Mouse (Mus musculus) myocyte (in vitro differentiated cells): ENCODE results near the gene Aven. TPM values are rescaled to one million over a fixed set of nuclear protein-coding genes. Genes with fewer than 3 reads are reported as not detected.

Experiments used
- H3K27me3 ChIP-seq: one replicate; pipeline ENCODE4 v1.6.1; 2011; ENCODE audit not compliant: control insufficient read depth, insufficient read depth, insufficient read length
- H3K36me3 ChIP-seq: one replicate; pipeline ENCODE4 v1.6.1; 2011; ENCODE audit not compliant: control insufficient read depth, insufficient read depth
- H3K4me2 ChIP-seq: one replicate; pipeline ENCODE4 v1.6.1; 2011; ENCODE audit warnings: low read depth, control low read depth
- H3K4me3 ChIP-seq: one replicate; pipeline ENCODE4 v1.5.1; 2011; ENCODE audit warnings: mild to moderate bottlenecking, control low read depth, moderate library complexity
- H3K79me2 ChIP-seq: one replicate; pipeline ENCODE4 v1.6.1; 2011; ENCODE audit not compliant: control insufficient read depth, insufficient read depth
- H3ac ChIP-seq: one replicate; pipeline ENCODE4 v1.6.1; 2011; ENCODE audit not compliant: control insufficient read depth, insufficient read length
- CEBPB ChIP-seq: IDR thresholded peaks from 2 replicates; pipeline ENCODE4 v1.6.1; 2011; ENCODE audit warnings: mild to moderate bottlenecking, moderate library complexity; ENCODE audit not compliant: poor library complexity, insufficient read depth, severe bottlenecking
- E2F4 ChIP-seq: IDR thresholded peaks from one replicate; pipeline ENCODE4 v1.6.1; 2011; ENCODE audit warnings: mild to moderate bottlenecking, control low read depth, moderate library complexity; ENCODE audit not compliant: insufficient read depth
- MAX ChIP-seq: IDR thresholded peaks from one replicate; pipeline ENCODE4 v1.6.1; 2011; ENCODE audit warnings: low read depth, mild to moderate bottlenecking, control low read depth
- MYOD1 ChIP-seq, 3 experiments: IDR thresholded peaks; one replicate each; pipeline ENCODE4 v1.6.1; 2011; ENCODE audit warnings: control low read depth in 2 of 3, low read depth in 2 of 3, mild to moderate bottlenecking in 2 of 3, moderate library complexity in 1 of 3; ENCODE audit not compliant: insufficient read length in 2 of 3, control insufficient read depth in 1 of 3
- MYOG ChIP-seq, 3 experiments: IDR thresholded peaks; one replicate each; pipeline ENCODE4 v1.6.1; 2011; ENCODE audit warnings: control low read depth in 2 of 3, low read depth in 2 of 3, mild to moderate bottlenecking in 2 of 3; ENCODE audit not compliant: insufficient read length in 2 of 3, control insufficient read depth in 1 of 3, insufficient read depth in 1 of 3
- POLR2A ChIP-seq: IDR thresholded peaks from one replicate; pipeline ENCODE4 v1.6.1; 2011; ENCODE audit warnings: low read depth, mild to moderate bottlenecking, control low read depth, moderate library complexity; ENCODE audit not compliant: insufficient read length
- POLR2AphosphoS2 ChIP-seq: IDR thresholded peaks from one replicate; pipeline ENCODE4 v1.6.1; 2011; ENCODE audit warnings: low read depth, control low read depth; ENCODE audit not compliant: insufficient read length
- REST ChIP-seq: IDR thresholded peaks from one replicate; pipeline ENCODE4 v1.6.1; 2011; ENCODE audit warnings: mild to moderate bottlenecking, control low read depth, moderate library complexity; ENCODE audit not compliant: insufficient read depth, insufficient read length
- SRF ChIP-seq: IDR thresholded peaks from one replicate; pipeline ENCODE4 v1.6.1; 2011; ENCODE audit warnings: low read depth; ENCODE audit not compliant: control insufficient read depth, insufficient read length
- TCF12 ChIP-seq: IDR thresholded peaks from one replicate; pipeline ENCODE4 v1.6.1; 2011; ENCODE audit warnings: mild to moderate bottlenecking, control low read depth; ENCODE audit not compliant: poor library complexity, insufficient read depth, severe bottlenecking
- TCF3 ChIP-seq: IDR thresholded peaks from one replicate; pipeline ENCODE4 v1.6.1; 2011; ENCODE audit warnings: low read depth, control low read depth; ENCODE audit not compliant: insufficient read length
- USF1 ChIP-seq: IDR thresholded peaks from one replicate; pipeline ENCODE4 v1.6.1; 2011; ENCODE audit warnings: low read depth, mild to moderate bottlenecking, control low read depth, moderate library complexity
- polyA plus RNA-seq: library from polyadenylated mRNA; unstranded; fragments of >200 nt; fragmentation: generic; extraction: Trizol; gene quantifications from one replicate; pipeline ENCODE4 v1.2.1, GENCODE M21; 2012; ENCODE audit warnings: missing spikeins

The Aven gene
- polyA plus RNA-seq, 1 experiment, result 11.8 TPM

DNA sequence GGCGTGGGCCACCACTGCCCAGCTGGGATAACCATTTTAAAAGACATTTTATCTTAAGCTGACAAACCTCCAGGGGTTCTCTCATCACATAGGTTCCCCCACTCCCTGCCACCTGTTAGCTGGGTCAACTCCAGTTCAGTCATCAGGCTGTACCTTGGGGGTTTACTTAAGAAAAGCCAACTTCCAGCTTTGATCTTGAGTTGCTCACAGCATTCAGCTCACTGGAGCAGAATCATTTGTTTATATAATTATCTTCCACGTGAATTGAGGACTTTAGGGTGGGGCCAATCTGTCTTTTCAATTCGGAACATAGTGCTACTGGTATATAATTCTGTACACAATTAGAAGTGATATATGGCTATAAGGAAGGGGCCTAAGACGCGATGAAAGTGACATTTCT, 1.1 kb upstream of the Aven start:
- peak overlapping the region; percentile 33 for H3K4me3 ChIP-seq
- peak overlapping the region; percentile 87 for H3K4me2 ChIP-seq
- no peaks in the 10 kb centered on the region for H3K27me3 ChIP-seq
- no peaks in the 10 kb centered on the region for H3K36me3 ChIP-seq
- peaks cover 3% of the 10 kb centered on the region for H3K79me2 ChIP-seq
- TF ChIP-seq E2F4 (no peak), TCF3 (no peak), USF1 (no peak), MYOG (IDR thresholded peaks at IDR 0.05; ENCODE audit: control insufficient read depth in 1 of 3, insufficient read depth in 1 of 3, insufficient read length in 2 of 3, low read depth in 2 of 3) (no peak), TCF12 (no peak), SRF (no peak), MYOD1 (IDR thresholded peaks at IDR 0.05; ENCODE audit: control insufficient read depth in 1 of 3, insufficient read length in 2 of 3, low read depth in 2 of 3) (no peak), MAX (no peak), REST (no peak), CEBPB (no peak), POLR2A (no peak), POLR2AphosphoS2 (no peak)
- no peak overlapping the region for H3ac ChIP-seq

- Histone ChIP-seq H3K4me3 (peak overlapping the region; percentile 33), H3K36me3 (no peaks in the 10 kb centered on the region), H3K79me2 (peaks cover 3% of the 10 kb centered on the region), H3ac (peak overlapping the region; percentile 96), H3K27me3 (no peaks in the 10 kb centered on the region), H3K4me2 (peak overlapping the region; percentile 87)
- no peak for TF ChIP-seq CEBPB
- TF ChIP-seq POLR2A, result no peak
- TF ChIP-seq E2F4, result no peak
- TF ChIP-seq SRF, result no peak
- TF ChIP-seq MAX, result no peak
- TF ChIP-seq MYOG (IDR thresholded peaks at IDR 0.05; ENCODE audit: control insufficient read depth in 1 of 3, insufficient read depth in 1 of 3, insufficient read length in 2 of 3, low read depth in 2 of 3), result no peak
- no peak for TF ChIP-seq POLR2AphosphoS2
- no peak for TF ChIP-seq MYOD1 (IDR thresholded peaks at IDR 0.05; ENCODE audit: control insufficient read depth in 1 of 3, insufficient read length in 2 of 3, low read depth in 2 of 3)
- no peak for TF ChIP-seq TCF3
- TF ChIP-seq USF1, result no peak
- no peak for TF ChIP-seq REST
- TF ChIP-seq TCF12, result no peak
These were observed 321 bp upstream of the Aven start for GRCm38 (mm10) chr2:112492431-112492855.

DNA sequence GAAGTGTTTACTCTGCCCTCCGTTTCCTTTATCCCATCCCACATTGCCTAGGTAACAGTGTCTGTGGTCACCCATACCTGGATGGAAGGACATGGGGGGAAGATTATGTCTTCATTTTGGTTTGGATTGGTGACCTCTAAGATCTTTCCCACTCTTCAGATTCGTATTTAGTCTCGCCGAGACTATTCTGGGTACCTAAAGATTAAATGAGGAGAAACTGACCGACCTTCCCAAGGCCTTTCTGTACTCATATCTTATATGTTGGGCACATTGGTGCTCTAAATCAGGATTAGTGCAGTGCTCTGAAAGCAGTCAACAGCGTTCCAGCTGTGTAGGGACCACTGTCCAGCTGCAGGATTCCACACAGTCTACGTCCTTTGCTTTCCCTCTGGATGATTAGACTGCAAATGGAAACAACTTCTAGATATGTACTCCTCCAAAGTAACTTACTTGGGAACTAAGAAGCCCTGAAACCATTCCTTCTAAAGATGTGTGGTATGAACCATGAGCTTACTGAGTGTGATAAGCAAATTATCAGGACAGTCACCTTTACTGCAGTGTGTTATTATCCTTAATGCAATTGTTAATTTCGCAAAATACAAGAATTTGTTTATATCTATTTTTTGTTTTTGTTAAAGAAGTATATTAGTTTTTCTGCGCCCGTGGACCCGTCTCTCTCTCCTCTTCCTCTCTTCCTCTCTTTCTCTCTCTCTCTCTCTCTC, 936 bp downstream of the Aven start:
- Histone ChIP-seq H3ac (peak overlapping the region; percentile 96), H3K4me3 (peak overlapping the region; percentile 33), H3K36me3 (no peaks in the 10 kb centered on the region), H3K79me2 (peaks cover 3% of the 10 kb centered on the region), H3K27me3 (no peaks in the 10 kb centered on the region), H3K4me2 (peak overlapping the region; percentile 100)
- TF ChIP-seq MYOG (IDR thresholded peaks at IDR 0.05; ENCODE audit: control insufficient read depth in 1 of 3, insufficient read depth in 1 of 3, insufficient read length in 2 of 3, low read depth in 2 of 3) (no peak), REST (no peak), TCF3 (no peak), POLR2AphosphoS2 (no peak), CEBPB (no peak), SRF (no peak), TCF12 (no peak), MYOD1 (IDR thresholded peaks at IDR 0.05; ENCODE audit: control insufficient read depth in 1 of 3, insufficient read length in 2 of 3, low read depth in 2 of 3) (no peak), E2F4 (no peak), USF1 (no peak), POLR2A (no peak), MAX (no peak)

DNA sequence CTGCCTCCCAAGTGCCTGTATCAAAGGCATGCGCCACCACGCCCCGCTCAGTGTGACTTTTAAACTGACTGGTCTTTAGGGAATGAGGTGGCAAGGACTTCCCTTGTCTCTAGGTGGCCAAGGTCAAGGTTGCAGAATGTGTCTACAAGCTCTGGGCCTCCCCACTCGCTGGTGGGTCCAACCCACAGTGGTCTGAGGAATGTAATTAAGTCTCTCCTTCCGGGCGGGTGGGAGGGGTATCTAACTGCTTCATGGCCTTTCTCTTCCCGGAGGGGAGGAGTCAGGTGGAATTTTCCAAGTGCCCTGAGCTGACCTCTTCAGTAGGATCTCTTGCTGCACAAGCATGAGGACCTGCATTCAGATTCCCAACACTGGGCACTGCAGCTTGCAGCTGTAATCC, 5.1 kb downstream of the Aven start:
- TF ChIP-seq USF1, result no peak
- no peak for TF ChIP-seq MAX
- TF ChIP-seq POLR2AphosphoS2, result no peak
- no peak for TF ChIP-seq POLR2A
- no peak for TF ChIP-seq MYOD1 (IDR thresholded peaks at IDR 0.05; ENCODE audit: control insufficient read depth in 1 of 3, insufficient read length in 2 of 3, low read depth in 2 of 3)
- TF ChIP-seq MYOG (IDR thresholded peaks at IDR 0.05; ENCODE audit: control insufficient read depth in 1 of 3, insufficient read depth in 1 of 3, insufficient read length in 2 of 3, low read depth in 2 of 3), result no peak
- TF ChIP-seq TCF3, result no peak
- no peak for TF ChIP-seq REST
- no peak for TF ChIP-seq SRF
- TF ChIP-seq TCF12, result no peak
- no peak for TF ChIP-seq CEBPB
- no peak for TF ChIP-seq E2F4
- H3K79me2 ChIP-seq, result peaks cover 3% of the 10 kb centered on the region
- H3K4me2 ChIP-seq, result no peak overlapping the region
- no peaks in the 10 kb centered on the region for H3K27me3 ChIP-seq
- no peaks in the 10 kb centered on the region for H3K36me3 ChIP-seq
- H3ac ChIP-seq, result no peak overlapping the region
- H3K4me3 ChIP-seq, result no peak overlapping the region
